In the genomic region with DNA sequence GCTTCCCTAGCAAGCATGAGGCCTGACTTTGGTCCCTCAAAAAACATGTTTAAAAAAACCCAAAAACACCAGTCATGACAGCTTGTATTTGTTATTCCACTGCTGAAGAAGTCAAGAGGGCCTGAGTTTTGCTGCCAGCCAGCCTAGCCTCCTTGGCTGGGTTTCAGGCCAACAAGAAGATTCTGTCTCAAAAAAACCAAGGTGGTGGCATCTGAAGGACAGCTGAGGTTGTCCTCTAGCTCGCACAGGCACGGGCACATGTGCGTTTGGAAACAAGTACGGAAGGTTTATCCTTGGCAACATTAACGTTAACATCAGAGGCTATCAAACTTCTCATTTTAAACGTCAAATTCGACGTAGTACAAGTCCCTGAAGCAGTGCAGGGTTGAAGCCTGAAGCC, we compare ENCODE assay signal across 9 mouse cellular contexts. TPM values are rescaled to one million over a fixed set of nuclear protein-coding genes. Genes with fewer than 3 reads are reported as not detected.
A peak's percentile ranks its signal among the peaks of the same experiment; 100 is the strongest.
DNase-seq lines count a peak whose midpoint lies in the region; ATAC-seq and TF ChIP-seq lines count a peak whose summit lies in the region.
"Had no signal": no experiment of that assay in that cellular context is flagged by ENCODE, and none has a peak within 500 bp of the region (broad histone marks: within the 10 kb centered on the region; RNA-seq: fewer than 3 reads in every experiment).

No protein-coding gene starts in this region.

- no peaks in the 10 kb centered on the region for H3K9me3 ChIP-seq in lung, embryonic 14.5 days (ENCODE audit: low read depth, low read length)
- no peaks in the 10 kb centered on the region for H3K9me3 ChIP-seq in limb, embryonic 12.5 days
- no peaks in the 10 kb centered on the region for H3K9me3 ChIP-seq in stomach, embryonic 16.5 days (replicated peaks; ENCODE audit: control insufficient read depth, low read length)
- H3K9me3 ChIP-seq: limb, embryonic 15.5 days had no signal

- H3K27me3 ChIP-seq in lung, embryonic 14.5 days (ENCODE audit: insufficient read depth, low read length), result no peaks in the 10 kb centered on the region
- H3K27me3 ChIP-seq in limb, embryonic 12.5 days, result no peaks in the 10 kb centered on the region
- H3K27me3 ChIP-seq in stomach, embryonic 16.5 days (ENCODE audit: control insufficient read depth, insufficient read depth, low read length), result no peaks in the 10 kb centered on the region
- H3K27me3 ChIP-seq: limb, embryonic 15.5 days had no signal

- peak overlapping the region; percentile 90 for H3K4me2 ChIP-seq in lung, embryonic 14.5 days
- 0 out of 2 replicates have a peak overlapping the region, but pooled peaks have one; percentile 10 for H3K4me2 ChIP-seq in limb, embryonic 12.5 days
- peak overlapping the region; percentile 19; the same call in 1 of the 2 replicates for H3K4me2 ChIP-seq in stomach, embryonic 16.5 days (ENCODE audit: low read depth, low read length)

- ATAC-seq in lung, embryonic 14.5 days (ENCODE audit: insufficient read depth), result peak; percentile 5; the same call in 1 of the 2 replicates
- no peak for ATAC-seq in limb, embryonic 12.5 days (ENCODE audit: insufficient number of reproducible peaks, insufficient read depth, low FRiP score, low TSS enrichment, low read depth)
- ATAC-seq in stomach, embryonic 16.5 days (ENCODE audit: insufficient read depth, low FRiP score), result no peak

- WGBS in lung, embryonic 14.5 days, result 15% methylated on average over 8 of the region's 8 CpGs
- 45% methylated on average over 8 of the region's 8 CpGs for WGBS in limb, embryonic 12.5 days
- 33% methylated on average over 8 of the region's 8 CpGs for WGBS in stomach, embryonic 16.5 days

- H3K27ac ChIP-seq in lung, embryonic 14.5 days (ENCODE audit: low read depth), result peak overlapping the region; percentile 73
- H3K27ac ChIP-seq in limb, embryonic 12.5 days, result no peak overlapping the region
- peak overlapping the region; percentile 10; the same call in 1 of the 2 replicates for H3K27ac ChIP-seq in stomach, embryonic 16.5 days (ENCODE audit: low read length)

- H3K36me3 ChIP-seq in lung, embryonic 14.5 days (ENCODE audit: insufficient read depth), result no peaks in the 10 kb centered on the region
- no peaks in the 10 kb centered on the region for H3K36me3 ChIP-seq in limb, embryonic 12.5 days
- no peaks in the 10 kb centered on the region for H3K36me3 ChIP-seq in stomach, embryonic 16.5 days (ENCODE audit: control insufficient read depth, insufficient read depth, low read length)
- H3K36me3 ChIP-seq: limb, embryonic 15.5 days had no signal

- no peak for TF ChIP-seq CTCF in lung, embryonic 14.5 days (IDR thresholded peaks at IDR 0.05; ENCODE audit: low read depth)

- H3K9ac ChIP-seq in lung, embryonic 14.5 days, result no peak overlapping the region; the same call in 1 of the 2 replicates
- no peak overlapping the region for H3K9ac ChIP-seq in limb, embryonic 12.5 days (replicated peaks)
- H3K9ac ChIP-seq in stomach, embryonic 16.5 days (ENCODE audit: low read length), result no peak overlapping the region

- peak; percentile 31 to 36 for DNase-seq in cerebellum, postnatal 10 days
- DNase-seq in cerebellum, adult 8-10 months, result no peak
- DNase-seq in lung, embryonic 14.5 days, result peak; percentile 68
- DNase-seq in lung, adult 18-20 months, result no peak
- DNase-seq in T-cell, adult 2 months (ENCODE audit: low spot score), result no peak
- DNase-seq in layer of hippocampus, postnatal 25 days (ENCODE audit: extremely low spot score in 1 of 2, low spot score in 1 of 2), result no peak

- peak overlapping the region; percentile 11; the same call in 1 of the 2 replicates for H3K4me3 ChIP-seq in lung, embryonic 14.5 days (ENCODE audit: low read depth, low read length)
- H3K4me3 ChIP-seq in limb, embryonic 12.5 days (replicated peaks), result no peak overlapping the region
- H3K4me3 ChIP-seq in stomach, embryonic 16.5 days (replicated peaks; ENCODE audit: low read length), result no peak overlapping the region

- H3K4me1 ChIP-seq in lung, embryonic 14.5 days (ENCODE audit: insufficient read depth), result 0 out of 2 replicates have a peak, but pooled peaks cover 8% of the 10 kb centered on the region
- H3K4me1 ChIP-seq in limb, embryonic 12.5 days (replicated peaks), result peaks cover 9% of the 10 kb centered on the region
- peaks cover 14% of the 10 kb centered on the region for H3K4me1 ChIP-seq in stomach, embryonic 16.5 days (ENCODE audit: control insufficient read depth, insufficient read depth, low read length)

RNA-seq across cellular contexts. Expression of a gene that starts 53.7 kb away (rescaled TPM):
- polyA plus RNA-seq in lung, embryonic 14.5 days (2014; fragmentation: Nextera tagmentation; extraction: Ambion mirVana), result 1.2 and 1.6 TPM in 2 replicates
- polyA plus RNA-seq in limb, embryonic 12.5 days (2016; fragmentation: Nextera tagmentation; extraction: Ambion mirVana), result 0.35 and 0.88 TPM in 2 replicates
- 0.60 and 0.70 TPM in 2 replicates for polyA plus RNA-seq in stomach, embryonic 16.5 days (2015; fragmentation: Nextera tagmentation; extraction: Ambion mirVana)
- total RNA-seq in layer of hippocampus, postnatal 25 days (2021), result not detected

Comparison
In these comparisons a context has a peak if more than half of its experiments do, and no peak if none do; other contexts are left out.
1. DNase-seq: peak in cerebellum, postnatal 10 days (2 of 2) and lung, embryonic 14.5 days (single experiment); none in cerebellum, adult 8-10 months (single experiment), lung, adult 18-20 months (0 of 2), T-cell, adult 2 months (single experiment) and layer of hippocampus, postnatal 25 days (0 of 2).
2. H3K4me2 ChIP-seq: peak in every context shown above with its lines; median percentile 90 in lung, embryonic 14.5 days; 19 in stomach, embryonic 16.5 days; 10 in limb, embryonic 12.5 days.